Comparison of ENCODE assay signal across 8 mouse cellular contexts in the genomic region with DNA sequence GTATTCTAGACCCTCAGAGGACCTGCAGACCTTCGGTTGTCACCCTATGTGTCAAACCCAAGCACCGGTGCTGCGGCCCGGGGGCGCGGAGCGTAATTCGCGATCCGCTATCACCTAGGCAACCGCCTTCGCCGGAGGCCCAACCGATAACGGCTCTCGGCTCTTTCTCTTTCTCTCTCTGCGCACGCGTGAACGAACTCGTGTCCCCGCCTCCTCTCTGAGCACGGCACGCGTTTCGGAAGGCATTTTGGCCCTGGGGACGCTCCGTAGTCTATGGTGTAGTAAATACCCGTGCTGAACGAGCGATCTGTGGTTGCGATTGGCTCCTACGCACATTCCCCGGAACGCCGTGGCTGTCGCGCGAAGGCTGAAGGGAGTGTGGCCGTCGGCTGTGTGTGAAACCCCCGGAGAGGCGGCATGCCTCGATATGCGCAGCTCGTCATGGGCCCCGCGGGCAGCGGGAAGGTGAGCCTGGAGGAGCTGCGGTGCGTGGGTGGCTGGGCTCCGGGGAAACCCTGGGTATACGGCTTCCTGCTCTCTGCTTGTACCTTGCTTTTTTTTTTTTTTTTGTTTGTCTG. TPM values are rescaled to one million over a fixed set of nuclear protein-coding genes. Genes with fewer than 3 reads are reported as not detected.
DNase-seq lines count a peak whose midpoint lies in the region; ATAC-seq and TF ChIP-seq lines count a peak whose summit lies in the region.

A gene (minus strand): TSS at position 173 of the 578 bp plus-strand sequence.

- H3K4me2 ChIP-seq in embryonic facial prominence, embryonic 14.5 days (ENCODE audit: low read depth, low read length), result peak within 1 kb of the TSS; percentile 75
- H3K4me2 ChIP-seq in limb, embryonic 13.5 days (replicated peaks), result peak within 1 kb of the TSS; percentile 75
- peak within 1 kb of the TSS; percentile 76 for H3K4me2 ChIP-seq in midbrain, embryonic 16.5 days (ENCODE audit: low read length)

- TF ChIP-seq POLR2A in heart, adult 2 months (IDR thresholded peaks at IDR 0.05; ENCODE audit: insufficient read depth, low read depth, low read length), result peak; percentile 73

- peak; percentile 95 for TF ChIP-seq EP300 in heart, adult 2 months (IDR thresholded peaks at IDR 0.05; ENCODE audit: insufficient read depth, low read depth, low read length)

- H3K9me3 ChIP-seq in embryonic facial prominence, embryonic 14.5 days (ENCODE audit: control insufficient read depth, low read length), result no peaks in the 10 kb centered on the region
- no peaks in the 10 kb centered on the region for H3K9me3 ChIP-seq in limb, embryonic 13.5 days
- H3K9me3 ChIP-seq in midbrain, embryonic 16.5 days (replicated peaks; ENCODE audit: control insufficient read depth, low read length, poor library complexity, severe bottlenecking), result no peaks in the 10 kb centered on the region

- peak; percentile 100 for DNase-seq in 3T3-L1 (ENCODE audit: low read depth, low spot score)
- DNase-seq in adrenal gland, postnatal 4 days (ENCODE audit: low spot score in 2 of 2), result peak; percentile 96 to 99
- peak; percentile 100 for DNase-seq in embryonic facial prominence, embryonic 14.5 days (ENCODE audit: low spot score)
- peak; percentile 99 for DNase-seq in heart, adult 2 months
- peak; percentile 98 to 99 for DNase-seq in kidney, adult 8-10 months
- peak; percentile 99 to 100 for DNase-seq in spleen, postnatal 10 days (ENCODE audit: low spot score in 2 of 2)

- intact Hi-C loops in heart, adult 2 months (cut with DNase I), result loop anchor here (1.0 kb wide), 1 partner anchor 18 kb away; a partner anchor contains a TSS

- WGBS in embryonic facial prominence, embryonic 14.5 days, result under 1% methylated on average over 51 of the region's 53 CpGs
- WGBS in heart, adult 2 months, result under 1% methylated on average over 53 of the region's 53 CpGs
- WGBS in limb, embryonic 13.5 days, result under 1% methylated on average over 52 of the region's 53 CpGs
- under 1% methylated on average over 53 of the region's 53 CpGs for WGBS in midbrain, embryonic 16.5 days

- no peaks in the 10 kb centered on the region for H3K79me2 ChIP-seq in heart, adult 2 months (replicated peaks; ENCODE audit: control insufficient read depth, insufficient read depth, low read length)

- H3K4me3 ChIP-seq in embryonic facial prominence, embryonic 14.5 days (ENCODE audit: low read depth, low read length), result peak within 1 kb of the TSS; percentile 62
- peak within 1 kb of the TSS; percentile 82 for H3K4me3 ChIP-seq in heart, adult 2 months
- peak within 1 kb of the TSS; percentile 79 for H3K4me3 ChIP-seq in limb, embryonic 13.5 days
- H3K4me3 ChIP-seq in midbrain, embryonic 16.5 days (ENCODE audit: low read depth, low read length), result peak within 1 kb of the TSS; percentile 87

- TF ChIP-seq CTCF in heart, adult 2 months (IDR thresholded peaks at IDR 0.05), result no peak

- no peaks in the 10 kb centered on the region for H3K27me3 ChIP-seq in embryonic facial prominence, embryonic 14.5 days (replicated peaks; ENCODE audit: control insufficient read depth, insufficient read depth, low read length)
- no peaks in the 10 kb centered on the region for H3K27me3 ChIP-seq in heart, adult 2 months (ENCODE audit: control insufficient read depth, insufficient read depth, low read length)
- no peaks in the 10 kb centered on the region for H3K27me3 ChIP-seq in limb, embryonic 13.5 days
- H3K27me3 ChIP-seq in midbrain, embryonic 16.5 days (ENCODE audit: control insufficient read depth, insufficient read depth, low read depth, low read length), result no peaks in the 10 kb centered on the region

- H3K4me1 ChIP-seq in embryonic facial prominence, embryonic 14.5 days (ENCODE audit: control insufficient read depth, insufficient read depth, low read length), result 0 out of 2 replicates have a peak, but pooled peaks cover 3% of the 10 kb centered on the region
- no peaks in the 10 kb centered on the region for H3K4me1 ChIP-seq in heart, adult 2 months (ENCODE audit: control insufficient read depth, insufficient read depth, low read length)
- H3K4me1 ChIP-seq in limb, embryonic 13.5 days, result peaks cover 21% of the 10 kb centered on the region
- peaks cover 17% of the 10 kb centered on the region for H3K4me1 ChIP-seq in midbrain, embryonic 16.5 days (ENCODE audit: control insufficient read depth, insufficient read depth, low read length)

- H3K9ac ChIP-seq in embryonic facial prominence, embryonic 14.5 days (ENCODE audit: low read depth, low read length), result peak within 1 kb of the TSS; percentile 73
- H3K9ac ChIP-seq in heart, adult 2 months (ENCODE audit: low read depth, low read length), result peak within 1 kb of the TSS; percentile 84
- H3K9ac ChIP-seq in limb, embryonic 13.5 days, result peak within 1 kb of the TSS; percentile 86
- H3K9ac ChIP-seq in midbrain, embryonic 16.5 days (ENCODE audit: low read depth, low read length), result peak within 1 kb of the TSS; percentile 88

- peak; percentile 96 for ATAC-seq in embryonic facial prominence, embryonic 14.5 days (ENCODE audit: low read depth)
- ATAC-seq in limb, embryonic 13.5 days (ENCODE audit: low FRiP score, low read depth), result peak; percentile 95
- peak; percentile 94 for ATAC-seq in midbrain, embryonic 16.5 days

- peaks cover 35% of the 10 kb centered on the region for H3K36me3 ChIP-seq in embryonic facial prominence, embryonic 14.5 days (ENCODE audit: control insufficient read depth, insufficient read depth, low read length)
- no peaks in the 10 kb centered on the region for H3K36me3 ChIP-seq in heart, adult 2 months (ENCODE audit: control insufficient read depth, insufficient read depth, low read length)
- H3K36me3 ChIP-seq in limb, embryonic 13.5 days, result peaks cover 52% of the 10 kb centered on the region
- 0 out of 2 replicates have a peak, but pooled peaks cover 4% of the 10 kb centered on the region for H3K36me3 ChIP-seq in midbrain, embryonic 16.5 days (ENCODE audit: control insufficient read depth, insufficient read depth, low read length)

- peak within 1 kb of the TSS; percentile 91 for H3K27ac ChIP-seq in embryonic facial prominence, embryonic 14.5 days (replicated peaks; ENCODE audit: low read depth, low read length)
- peak within 1 kb of the TSS; percentile 91 for H3K27ac ChIP-seq in heart, adult 2 months
- peak within 1 kb of the TSS; percentile 95 for H3K27ac ChIP-seq in limb, embryonic 13.5 days
- H3K27ac ChIP-seq in midbrain, embryonic 16.5 days (ENCODE audit: low read length), result peak within 1 kb of the TSS; percentile 97

RNA-seq across cellular contexts. Expression of the gene that starts here (rescaled TPM):
- total RNA-seq in adrenal gland, postnatal 4 days (2021), result 10 to 100 TPM; 43.4 to 45.3 TPM
- 73.9 and 77.3 TPM in 2 replicates for polyA plus RNA-seq in embryonic facial prominence, embryonic 14.5 days (2014; fragmentation: Nextera tagmentation; extraction: Ambion mirVana)
- total RNA-seq in heart, adult 2 months (2021), result 10 to 100 TPM; 11.1 to 12.3 TPM
- 10.7 and 15.3 TPM in 2 replicates for polyA plus RNA-seq in heart, adult 2 months (2012; rRNA removed)
- 85.3 and 89.6 TPM in 2 replicates for polyA plus RNA-seq in limb, embryonic 13.5 days (2015; fragmentation: Nextera tagmentation; extraction: Ambion mirVana)
- polyA plus RNA-seq in midbrain, embryonic 16.5 days (2015; fragmentation: Nextera tagmentation; extraction: Ambion mirVana), result 135 and 139 TPM in 2 replicates

Comparison
In these comparisons a context has a peak if more than half of its experiments do, and no peak if none do; other contexts are left out.
1. Peak in every context shown above with its lines: DNase-seq, ATAC-seq, H3K4me3 ChIP-seq and H3K27ac ChIP-seq.